Mouse (Mus musculus): ENCODE data around the gene Mvb12b.
A peak's percentile ranks its signal among the peaks of the same experiment; 100 is the strongest.

Gene Mvb12b

DNA sequence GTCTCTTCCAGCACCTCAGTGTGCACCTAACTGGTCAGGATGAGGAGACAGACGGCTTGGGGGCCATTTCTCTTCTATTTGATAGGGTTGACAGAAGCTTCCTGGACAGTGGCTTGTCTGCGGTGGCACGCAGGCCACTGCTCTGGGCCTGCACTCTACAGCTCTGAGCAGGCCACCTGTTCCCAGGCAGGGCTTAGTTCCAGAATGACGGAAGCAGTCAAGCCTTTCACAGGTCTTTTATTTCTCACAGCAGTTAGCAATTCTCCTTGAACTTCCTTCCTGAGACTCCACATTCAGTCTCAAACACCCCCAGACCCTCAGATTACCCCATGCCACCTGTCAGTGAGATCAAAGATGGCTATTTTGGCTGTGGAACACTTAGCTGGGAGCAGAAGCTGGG is 109.3 kb downstream of the Mvb12b start:
- no peak for DNase-seq (ENCODE audit: low read depth)

- DNase-seq (ENCODE audit: low read depth) = no peak
Measured at GRCm38 (mm10) chr2:33777051-33777450, 110.7 kb downstream of the Mvb12b start.

DNA sequence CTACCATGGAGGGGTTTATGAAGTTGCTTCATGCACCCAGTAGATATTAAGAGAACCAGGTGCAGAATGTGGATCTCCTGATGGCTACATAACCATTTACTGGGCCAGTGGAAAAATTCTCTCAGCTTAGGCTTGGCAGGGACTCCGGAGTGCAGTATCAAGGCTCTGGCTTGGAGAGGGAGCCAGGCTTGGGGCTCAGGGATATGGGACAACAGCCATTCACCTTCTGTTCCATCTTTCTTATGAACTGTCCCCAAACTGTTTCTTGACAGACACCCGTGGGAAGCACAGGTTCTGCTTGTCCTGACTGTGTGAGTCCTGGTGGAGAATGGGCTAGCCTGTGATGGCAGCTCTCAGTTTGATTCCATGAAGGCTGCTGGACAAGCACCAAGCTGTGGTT is 112.9 kb downstream of the Mvb12b start:
- no peak for DNase-seq (ENCODE audit: low read depth)

GRCm38 (mm10) chr2:33774106-33774505 is 113.6 kb downstream of the Mvb12b start:
- DNase-seq (ENCODE audit: low read depth) = no peak

DNA sequence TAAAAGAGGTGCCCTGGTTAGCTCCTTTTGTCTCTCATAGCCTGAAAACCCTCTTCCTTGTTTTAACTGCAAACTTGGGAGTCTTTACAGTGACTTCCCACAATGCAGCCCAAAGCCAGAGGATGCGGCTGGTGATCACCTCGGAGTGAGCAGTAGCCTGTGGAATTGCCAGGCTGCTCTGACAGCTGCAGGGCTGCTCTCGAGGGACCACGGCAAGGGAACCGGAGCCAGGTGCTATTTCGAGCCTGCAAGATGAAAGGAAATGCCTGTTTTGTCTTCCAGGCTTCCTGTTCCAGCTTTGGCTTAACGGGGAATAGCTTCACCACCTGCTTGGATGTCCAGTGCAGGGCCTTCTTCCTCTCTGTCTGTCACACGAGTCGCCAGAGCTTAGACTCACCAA is 115.3 kb downstream of the Mvb12b start:
- DNase-seq (ENCODE audit: low read depth) = no peak

- no peak for DNase-seq (ENCODE audit: low read depth)
Measured at GRCm38 (mm10) chr2:33771388-33771787, 116.4 kb downstream of the Mvb12b start.

- no peak for DNase-seq (ENCODE audit: low read depth)
Measured at GRCm38 (mm10) chr2:33770526-33771130, 117.1 kb downstream of the Mvb12b start.

DNA sequence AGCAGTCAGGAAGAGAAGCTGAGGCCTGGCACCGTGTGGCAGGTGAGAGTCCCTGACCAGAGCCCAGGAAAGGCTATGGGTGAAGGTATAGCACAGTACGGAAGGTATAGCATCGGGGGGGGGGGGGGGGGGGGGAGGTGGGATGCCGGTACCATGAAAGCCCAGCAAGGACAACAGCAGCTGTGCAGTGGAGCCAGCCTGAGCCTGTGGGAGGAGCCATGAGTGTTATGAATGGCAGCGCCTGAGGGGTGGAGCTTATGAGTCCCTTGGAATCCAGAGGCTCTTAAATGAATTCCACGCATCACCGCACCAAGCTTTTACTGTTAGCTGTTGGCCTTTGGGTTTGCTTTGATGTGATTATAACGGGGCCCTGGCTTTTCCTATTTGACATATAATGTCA is 123.3 kb downstream of the Mvb12b start:
- DNase-seq (ENCODE audit: low read depth) = no peak

DNA sequence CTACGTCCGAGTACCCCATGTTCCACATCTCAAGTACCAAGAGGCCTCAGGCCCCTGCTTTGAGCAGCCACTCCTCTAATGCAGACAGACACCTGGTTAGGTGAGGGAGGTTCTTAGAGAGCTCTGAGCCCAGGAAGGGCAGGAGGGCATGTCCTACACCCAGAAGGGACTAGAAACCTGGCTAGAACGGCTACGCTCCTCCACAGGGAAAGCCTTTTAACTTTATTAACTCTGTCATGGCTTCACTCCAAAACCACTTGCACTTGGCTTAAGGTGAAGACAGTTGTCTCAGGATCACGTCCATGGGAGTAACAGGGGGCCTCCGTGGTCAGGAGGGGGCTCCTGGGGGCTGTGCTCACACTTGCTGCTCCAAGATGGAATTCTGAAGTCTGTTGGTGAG is 125.5 kb downstream of the Mvb12b start:
- DNase-seq (ENCODE audit: low read depth) = no peak

GRCm38 (mm10) chr2:33760571-33760991 is 127.2 kb downstream of the Mvb12b start:
- no peak for DNase-seq (ENCODE audit: low read depth)

DNA sequence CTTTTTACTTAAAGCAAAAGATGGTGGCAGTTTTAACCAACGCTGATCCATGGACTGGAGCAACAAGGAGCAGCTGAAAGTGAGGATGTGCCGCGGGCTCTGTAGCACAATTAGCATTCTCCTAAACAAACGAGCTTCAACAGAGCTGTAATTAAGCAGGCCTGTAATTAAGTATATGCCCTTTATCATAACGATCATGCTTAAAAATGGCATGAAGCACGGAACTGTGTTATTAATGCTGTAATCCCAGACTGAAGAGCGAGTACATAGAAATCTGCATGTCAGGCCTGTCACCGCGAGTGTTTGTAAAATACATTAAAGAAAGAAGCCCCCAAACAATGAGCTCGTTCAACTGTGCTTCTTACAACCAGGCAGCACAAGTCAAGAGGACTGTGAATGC is 128.3 kb downstream of the Mvb12b start:
- no peak for DNase-seq (ENCODE audit: low read depth)

DNA sequence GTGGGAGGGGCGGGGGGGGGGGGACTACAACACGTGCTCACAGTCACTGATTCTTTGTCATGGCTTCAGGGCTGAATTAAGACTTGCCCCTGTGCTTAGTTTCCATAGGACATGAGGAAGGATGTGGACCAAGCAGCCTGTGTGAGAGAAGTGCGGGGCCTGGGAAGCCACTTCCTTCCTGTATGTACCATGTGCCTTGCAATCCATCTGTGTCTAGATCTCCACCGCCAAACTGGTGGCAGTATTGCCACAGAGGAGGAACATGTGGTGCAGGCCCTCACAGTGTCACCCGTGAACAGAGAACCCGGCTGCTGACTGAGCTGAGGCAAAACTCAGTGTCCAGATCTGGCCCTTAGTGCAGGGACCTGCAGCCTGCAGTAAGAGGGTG is 132.1 kb downstream of the Mvb12b start:
- no peak for DNase-seq (ENCODE audit: low read depth)

GRCm38 (mm10) chr2:33754980-33755632 is 132.6 kb downstream of the Mvb12b start:
- DNase-seq (ENCODE audit: low read depth) = peak; percentile 94

- no peak for DNase-seq (ENCODE audit: low read depth)
Measured at GRCm38 (mm10) chr2:33754317-33754633, 133.5 kb downstream of the Mvb12b start.

GRCm38 (mm10) chr2:33753630-33754316 is 134.0 kb downstream of the Mvb12b start:
- peak; percentile 97 for DNase-seq (ENCODE audit: low read depth)

DNA sequence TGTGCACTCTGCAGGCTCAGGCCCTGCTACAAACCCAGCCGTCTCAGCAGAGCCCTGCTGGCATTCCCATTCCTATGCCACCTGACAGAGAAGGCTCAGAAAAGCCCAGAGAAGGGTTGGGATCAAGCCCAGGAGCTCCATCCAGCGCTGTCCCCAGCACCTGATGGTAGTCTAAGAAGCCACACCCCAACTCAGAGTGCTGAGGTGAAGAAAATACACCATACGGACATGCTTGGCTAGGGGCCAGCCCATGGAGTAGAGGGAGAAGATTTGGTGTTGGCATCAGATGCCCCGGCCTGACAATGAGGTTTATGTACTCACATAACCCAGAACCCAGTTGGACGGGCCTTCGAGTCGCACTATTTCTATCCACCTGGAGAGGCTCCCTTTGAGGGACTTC is 137.1 kb downstream of the Mvb12b start:
- DNase-seq (ENCODE audit: low read depth) = no peak

- DNase-seq (ENCODE audit: low read depth) = peak; percentile 93
Measured at GRCm38 (mm10) chr2:33746471-33746870, 141.3 kb downstream of the Mvb12b start.

GRCm38 (mm10) chr2:33745724-33746123 is 142.0 kb downstream of the Mvb12b start:
- peak; percentile 81 for DNase-seq (ENCODE audit: low read depth)

- DNase-seq (ENCODE audit: low read depth) = no peak
Measured at GRCm38 (mm10) chr2:33737128-33737527, 150.6 kb downstream of the Mvb12b start.

GRCm38 (mm10) chr2:33736722-33737121 is 151.0 kb downstream of the Mvb12b start:
- peak; percentile 82 for DNase-seq (ENCODE audit: low read depth)

DNA sequence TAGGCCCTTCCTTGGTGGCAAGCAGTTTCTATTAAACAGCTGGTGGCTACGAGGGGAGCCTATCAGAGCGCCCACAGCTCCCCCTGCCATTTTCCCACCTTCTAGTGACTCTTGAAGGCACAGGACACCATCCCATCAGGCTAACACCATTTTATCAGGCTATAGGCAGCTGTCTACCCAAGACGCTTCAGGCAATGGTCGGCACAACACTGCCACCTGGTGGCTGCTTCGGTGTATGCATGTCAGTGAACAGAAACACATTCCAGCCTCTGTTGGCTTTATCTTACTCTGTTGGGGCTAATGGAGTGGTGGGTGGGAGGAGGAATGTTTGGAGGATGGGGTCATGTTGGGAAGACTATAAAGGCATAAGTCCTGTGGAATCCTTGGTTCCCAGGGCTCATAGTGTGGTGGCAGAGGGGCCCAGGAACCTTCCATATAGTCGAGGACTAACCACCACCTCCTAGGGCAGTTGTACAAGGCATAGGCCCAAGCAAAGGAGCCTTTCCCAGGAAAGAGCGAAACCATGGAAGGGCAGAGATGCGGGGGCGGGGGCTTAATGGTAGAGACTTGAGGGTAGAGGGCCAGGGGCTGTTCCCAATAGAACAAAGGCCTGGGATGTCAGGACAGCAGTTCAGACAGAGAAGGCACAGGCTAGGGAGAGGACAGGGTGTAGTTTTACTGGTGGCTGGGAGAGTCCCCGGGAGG is 152.8 kb downstream of the Mvb12b start:
- peak; percentile 89 for DNase-seq (ENCODE audit: low read depth)

DNA sequence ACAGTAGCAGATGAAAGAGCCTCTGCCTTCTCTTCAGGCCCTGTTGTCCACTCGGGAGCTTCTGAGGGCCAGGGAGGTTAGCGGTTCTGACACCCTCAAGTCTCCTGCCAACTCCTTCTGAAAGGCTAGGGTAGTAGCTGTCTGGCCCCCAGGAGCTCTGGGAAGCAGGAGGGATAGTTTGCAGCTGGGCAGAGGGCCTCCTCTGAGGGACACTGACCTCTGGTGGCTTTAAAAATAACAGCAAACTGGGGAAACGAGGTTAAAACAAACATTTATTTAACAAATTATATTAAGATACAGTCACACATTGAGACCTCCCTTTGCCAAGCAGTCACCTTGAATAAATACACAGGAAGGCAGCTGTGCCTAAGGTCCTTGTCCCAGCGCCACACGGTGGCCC is 158.0 kb downstream of the Mvb12b start:
- DNase-seq (ENCODE audit: low read depth) = peak; percentile 42

DNA sequence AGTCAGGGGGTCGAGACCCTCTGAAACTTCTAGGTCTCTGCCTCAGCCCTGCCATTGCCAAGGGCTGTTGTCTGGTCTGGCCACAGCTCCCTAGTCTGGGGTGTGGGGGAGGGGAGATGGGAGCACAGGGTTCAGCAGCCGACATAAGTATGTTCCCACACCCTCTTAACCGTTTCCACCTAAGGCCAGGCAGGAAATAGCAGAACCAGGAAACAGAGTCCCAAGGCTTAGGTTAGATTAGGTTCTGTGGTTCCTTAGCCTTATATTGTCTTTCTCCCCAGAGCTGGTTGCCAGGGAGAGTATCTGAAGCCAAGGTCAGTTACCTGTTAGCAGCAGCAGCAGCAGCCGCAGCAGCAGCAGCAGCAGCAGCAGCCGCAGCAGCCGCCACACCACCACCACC is 160.5 kb downstream of the Mvb12b start:
- no peak for DNase-seq (ENCODE audit: low read depth)

Measured in NIH3T3 (cell line).